Mouse (Mus musculus): Measurements from ENCODE around the gene Zfp292. TPM values are rescaled to one million over a fixed set of nuclear protein-coding genes. Genes with fewer than 3 reads are reported as not detected.

The Zfp292 gene
- total RNA-seq, 2 experiments from 2014 or later, result 5.6 to 8.0 TPM

- intact Hi-C loops (cut with DNase I), result no loop called here
- DNase-seq, result no peak
Observed at GRCm38 (mm10) chr4:34801166-34802034, 81.4 kb downstream of the Zfp292 start.

- intact Hi-C loops (cut with DNase I), result no loop called here
- DNase-seq, result no peak
Observed at GRCm38 (mm10) chr4:34798005-34798404, 84.8 kb downstream of the Zfp292 start.

GRCm38 (mm10) chr4:34797294-34797983 is 85.3 kb downstream of the Zfp292 start:
- intact Hi-C loops (cut with DNase I), result no loop called here
- DNase-seq, result no peak

- intact Hi-C loops (cut with DNase I), result no loop called here
- no peak for DNase-seq
Observed at GRCm38 (mm10) chr4:34796294-34796693, 86.5 kb downstream of the Zfp292 start.

GRCm38 (mm10) chr4:34786476-34786875 is 96.3 kb downstream of the Zfp292 start:
- DNase-seq, result no peak
- intact Hi-C loops (cut with DNase I), result no loop called here

DNA sequence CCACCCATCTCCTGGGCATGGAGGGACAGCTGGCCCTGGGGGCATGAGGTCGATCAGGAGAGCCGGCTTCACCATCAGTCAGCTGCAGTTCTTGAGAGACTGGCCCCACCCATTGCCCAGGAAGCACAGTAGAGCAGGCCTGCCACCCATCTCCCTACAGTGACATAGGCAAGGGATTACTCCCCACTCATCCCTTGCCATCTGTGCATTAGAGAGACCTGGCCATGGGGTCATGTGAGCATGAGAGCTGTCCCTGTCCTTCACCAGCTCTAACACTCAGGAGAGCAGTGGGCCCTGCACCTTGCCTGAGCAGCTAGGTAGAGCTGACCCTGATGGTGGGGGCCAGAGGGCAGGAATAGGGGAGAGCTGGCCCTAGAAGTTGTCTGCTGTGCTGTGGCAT is 97.1 kb downstream of the Zfp292 start:
- intact Hi-C loops (cut with DNase I), result no loop called here
- DNase-seq, result no peak

GRCm38 (mm10) chr4:34784865-34785264 is 97.9 kb downstream of the Zfp292 start:
- intact Hi-C loops (cut with DNase I), result no loop called here
- DNase-seq, result no peak

- intact Hi-C loops (cut with DNase I), result no loop called here
- DNase-seq, result no peak
Observed at GRCm38 (mm10) chr4:34782730-34783129, 100.0 kb downstream of the Zfp292 start.

DNA sequence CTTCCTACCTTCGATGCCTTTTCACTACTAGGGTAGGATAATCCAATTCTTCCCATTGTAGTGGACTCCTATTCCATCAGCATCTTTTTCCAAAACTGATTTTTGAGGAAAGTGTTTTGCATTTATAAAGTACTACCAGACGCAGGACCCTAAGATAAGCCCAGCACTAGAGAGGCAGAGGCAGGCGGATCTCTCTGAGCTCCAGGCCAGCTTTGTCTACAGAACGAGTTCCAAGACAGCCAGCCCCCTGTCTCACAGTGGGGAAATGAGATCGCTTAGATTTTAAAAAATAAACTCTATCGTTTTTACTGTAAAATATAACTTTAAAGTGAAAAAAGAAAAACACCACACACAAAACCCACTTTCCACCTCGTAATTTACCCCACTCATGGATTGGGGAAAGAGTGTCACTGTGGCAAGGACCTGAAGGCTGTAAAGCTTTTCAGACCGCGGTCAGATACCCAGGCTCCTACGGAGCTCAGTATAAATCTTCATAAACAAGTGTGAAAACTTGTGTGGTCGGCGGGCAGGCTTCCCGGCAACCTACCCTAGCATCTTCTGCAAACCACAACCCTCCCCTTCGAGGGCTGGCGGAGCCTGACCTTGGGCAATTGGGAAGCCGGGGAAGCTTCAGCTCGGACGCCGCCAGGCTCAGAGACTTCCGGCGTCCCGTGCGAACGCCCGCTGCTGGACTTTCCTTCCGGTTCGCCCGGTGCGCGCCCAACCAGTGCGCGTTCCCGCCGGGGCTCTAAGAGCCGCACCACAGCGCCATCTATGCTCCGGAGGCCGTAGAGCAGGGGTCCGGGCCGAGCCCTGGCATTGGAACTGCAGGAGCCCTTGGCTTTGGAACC is 104.9 kb downstream of the Zfp292 start, which contains the start of gene Smim8:
TSS of gene Smim8 (minus strand) at position 747 of the 851 bp plus-strand sequence.
- intact Hi-C loops (cut with DNase I), result loop anchor here (2.0 to 10.0 kb wide), 4 partner anchors 91 to 163 kb away; partner anchors contain the start of genes Orc3, Rars2 and Slc35a1
- DNase-seq, result peak; percentile 84 to 92

DNA sequence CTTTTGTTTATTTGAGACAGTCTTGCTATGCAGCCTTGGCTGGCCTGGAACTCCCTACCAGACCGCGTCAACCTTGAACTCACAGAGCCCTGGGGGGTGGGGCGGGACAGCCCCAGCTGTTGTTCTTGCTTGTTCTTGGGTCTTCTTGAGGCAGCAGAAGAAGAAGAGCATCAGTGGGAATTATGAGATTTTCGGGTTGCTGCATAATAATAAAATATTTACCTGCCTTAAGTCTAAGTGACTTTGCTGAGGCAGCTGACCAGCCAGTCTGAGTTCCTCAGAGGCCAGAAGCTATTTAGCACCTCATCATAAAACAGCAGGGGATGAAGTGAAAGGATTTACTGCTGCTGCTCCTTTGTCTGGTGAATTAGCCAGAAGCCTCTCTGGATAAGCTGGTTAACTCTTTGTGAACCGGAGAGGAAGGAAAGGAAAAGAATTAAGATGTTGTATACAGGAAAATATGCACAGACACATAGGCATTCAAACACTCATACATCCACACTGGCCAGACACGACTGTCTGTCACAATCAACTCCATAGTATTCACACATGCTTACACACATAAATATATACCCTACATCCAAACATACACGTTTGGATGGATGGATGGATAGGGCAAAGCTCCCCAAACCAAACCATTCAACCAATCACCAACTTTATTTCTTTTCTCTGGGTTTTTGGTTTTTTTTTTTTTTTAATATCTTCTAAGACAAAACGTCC is 110.9 kb downstream of the Zfp292 start:
- intact Hi-C loops (cut with DNase I), result loop anchor here (10.0 kb wide), 1 partner anchor 157 kb away; the partner anchor contains the start of genes Orc3 and Rars2
- DNase-seq, result no peak

DNA sequence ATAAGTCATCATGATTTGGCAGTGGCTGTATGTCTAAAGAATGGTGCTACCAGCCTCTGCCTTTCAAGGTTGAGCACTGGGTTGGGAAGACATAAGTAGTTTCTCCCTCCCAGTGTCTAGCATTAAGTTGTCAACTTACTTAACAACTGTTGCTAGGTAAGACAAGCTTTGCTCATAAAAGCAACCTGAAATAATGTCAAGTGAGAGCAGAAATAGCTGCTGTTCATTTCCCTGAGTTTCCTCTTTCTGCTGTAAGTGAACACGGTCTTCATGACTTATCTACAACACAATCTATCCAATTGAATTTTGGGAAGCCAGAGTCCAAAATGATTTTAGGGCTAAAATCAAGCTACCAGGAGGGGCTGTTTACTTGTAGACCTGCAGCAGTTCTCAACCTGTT is 126.6 kb downstream of the Zfp292 start, which contains the start of gene Gm136:
TSS of gene Gm136 (minus strand) at position 101 of the 400 bp plus-strand sequence.
- no peak for DNase-seq
- intact Hi-C loops (cut with DNase I), result no loop called here

Other genes with a start within 250 kb of the Zfp292 start
- 10 to 100 TPM in 1 of 2 experiments, 1 to 10 TPM in 1; 8.6 to 10.3 TPM for gene Slc35a1, start 195.5 kb downstream of the Zfp292 start, total RNA-seq (2021)
- not detected for gene Cfap206, start 152.8 kb downstream of the Zfp292 start, total RNA-seq (2021)
- not detected for gene Gm136, start 126.7 kb downstream of the Zfp292 start, total RNA-seq (2021)
- 10 to 100 TPM; 22.9 to 25.2 TPM for gene Smim8, start 104.5 kb downstream of the Zfp292 start, total RNA-seq (2021)
- not detected for gene Cga, start 10.8 kb upstream of the Zfp292 start, total RNA-seq (2021)